Comparison of ENCODE assay signal across 8 mouse cellular contexts in genomic region chr15:82033762-82034161, GRCm38 (mm10). TPM values are rescaled to one million over a fixed set of nuclear protein-coding genes. Genes with fewer than 3 reads are reported as not detected.
DNase-seq lines count a peak whose midpoint lies in the region; ATAC-seq lines count a peak whose summit lies in the region.

TSS of gene Desi1 (minus strand) at chr15:82033862.

- no peaks in the 10 kb centered on the region for H3K27me3 ChIP-seq in kidney, embryonic 14.5 days (ENCODE audit: control insufficient read depth, insufficient read depth, low read length)
- no peaks in the 10 kb centered on the region for H3K27me3 ChIP-seq in intestine, embryonic 15.5 days (replicated peaks)
- H3K27me3 ChIP-seq in midbrain, embryonic 14.5 days (ENCODE audit: control insufficient read depth, insufficient read depth, low read length) = no peaks in the 10 kb centered on the region

- no peak within 1 kb of the TSS for H3K9ac ChIP-seq in kidney, embryonic 14.5 days (ENCODE audit: low read depth, low read length)
- H3K9ac ChIP-seq in intestine, embryonic 15.5 days = no peak within 1 kb of the TSS
- H3K9ac ChIP-seq in midbrain, embryonic 14.5 days (replicated peaks; ENCODE audit: low read length) = no peak within 1 kb of the TSS

- WGBS in kidney, embryonic 14.5 days = 85% methylated on average over 4 of the region's 4 CpGs
- WGBS in intestine, embryonic 15.5 days = 95% methylated on average over 4 of the region's 4 CpGs
- 97% methylated on average over 4 of the region's 4 CpGs for WGBS in midbrain, embryonic 14.5 days

- ATAC-seq in kidney, embryonic 14.5 days (ENCODE audit: low FRiP score, low TSS enrichment) = no peak
- no peak for ATAC-seq in activated CD4-positive, CD25-positive, alpha-beta regulatory T cell, adult 4 months
- no peak for ATAC-seq in intestine, embryonic 15.5 days
- no peak for ATAC-seq in midbrain, embryonic 14.5 days (ENCODE audit: low FRiP score, low TSS enrichment)
- ATAC-seq in megakaryocyte progenitor cell, adult 5-6 weeks (replicated peaks; ENCODE audit: poor library complexity) = no peak

- H3K4me3 ChIP-seq in kidney, embryonic 14.5 days (ENCODE audit: low read length) = no peak within 1 kb of the TSS
- H3K4me3 ChIP-seq in intestine, embryonic 15.5 days (replicated peaks) = no peak within 1 kb of the TSS
- no peak within 1 kb of the TSS for H3K4me3 ChIP-seq in midbrain, embryonic 14.5 days (replicated peaks; ENCODE audit: low read depth, low read length)

- H3K27ac ChIP-seq in kidney, embryonic 14.5 days (ENCODE audit: low read depth, low read length) = no peak within 1 kb of the TSS
- H3K27ac ChIP-seq in intestine, embryonic 15.5 days = no peak within 1 kb of the TSS
- no peak within 1 kb of the TSS for H3K27ac ChIP-seq in midbrain, embryonic 14.5 days (replicated peaks; ENCODE audit: low read depth, low read length)

- H3K4me2 ChIP-seq in kidney, embryonic 14.5 days (replicated peaks; ENCODE audit: low read depth, low read length) = no peak within 1 kb of the TSS
- no peak within 1 kb of the TSS for H3K4me2 ChIP-seq in intestine, embryonic 15.5 days (replicated peaks)
- no peak within 1 kb of the TSS for H3K4me2 ChIP-seq in midbrain, embryonic 14.5 days (ENCODE audit: low read length)

- H3K4me1 ChIP-seq in kidney, embryonic 14.5 days (ENCODE audit: control insufficient read depth, insufficient read depth, low read length) = no peaks in the 10 kb centered on the region
- no peaks in the 10 kb centered on the region for H3K4me1 ChIP-seq in intestine, embryonic 15.5 days (replicated peaks)
- no peaks in the 10 kb centered on the region for H3K4me1 ChIP-seq in midbrain, embryonic 14.5 days (ENCODE audit: control insufficient read depth, insufficient read depth, low read length)

- no peaks in the 10 kb centered on the region for H3K9me3 ChIP-seq in kidney, embryonic 14.5 days (ENCODE audit: control insufficient read depth, low read length)
- H3K9me3 ChIP-seq in intestine, embryonic 15.5 days = no peaks in the 10 kb centered on the region
- no peaks in the 10 kb centered on the region for H3K9me3 ChIP-seq in midbrain, embryonic 14.5 days (ENCODE audit: control insufficient read depth, low read length)

- DNase-seq in kidney, adult 9 months = no peak
- DNase-seq in gastrocnemius, adult 8-10 months (ENCODE audit: low spot score in 2 of 2) = no peak
- DNase-seq in midbrain, embryonic 14.5 days = no peak
- no peak for DNase-seq in embryo, embryonic 10 days (ENCODE audit: low spot score)

- H3K36me3 ChIP-seq in kidney, embryonic 14.5 days (ENCODE audit: control insufficient read depth, insufficient read depth, low read length) = peaks cover 66% of the 10 kb centered on the region
- H3K36me3 ChIP-seq in intestine, embryonic 15.5 days = peaks cover 17% of the 10 kb centered on the region
- peaks cover 76% of the 10 kb centered on the region for H3K36me3 ChIP-seq in midbrain, embryonic 14.5 days (ENCODE audit: control insufficient read depth, insufficient read depth, low read length)

RNA-seq across cellular contexts. Expression of gene Desi1, which starts in this region (rescaled TPM):
- polyA plus RNA-seq in kidney, embryonic 14.5 days (2014; fragmentation: Nextera tagmentation; extraction: Ambion mirVana) = 18.9 and 33.0 TPM in 2 replicates
- 10 to 100 TPM; 10.1 to 16.2 TPM for polyA plus RNA-seq in activated CD4-positive, CD25-positive, alpha-beta regulatory T cell, adult 4 months (2017; shearing (Covaris generic))
- 10 to 100 TPM; 14.9 to 18.4 (median 17.5) TPM for total RNA-seq in gastrocnemius, adult 8-10 months (2022)
- polyA plus RNA-seq in intestine, embryonic 15.5 days (2015; fragmentation: Nextera tagmentation; extraction: Ambion mirVana) = 19.8 and 21.3 TPM in 2 replicates
- polyA plus RNA-seq in midbrain, embryonic 14.5 days (2014; fragmentation: Nextera tagmentation; extraction: Ambion mirVana) = 39.7 and 51.0 TPM in 2 replicates
- total RNA-seq in megakaryocyte progenitor cell, adult 5-6 weeks (2015) = 32.6 and 38.4 TPM in 2 replicates
- 7.1 and 9.2 TPM in 2 replicates for total RNA-seq in megakaryocyte progenitor cell, adult 5-6 weeks (2017)
